Mouse (Mus musculus): Measurements from ENCODE around the gene L3mbtl2. TPM values are rescaled to one million over a fixed set of nuclear protein-coding genes. Genes with fewer than 3 reads are reported as not detected.
"Not testable (repeated sequence)": the region's sequence is repeated elsewhere in the genome, so short reads cannot be mapped to it uniquely, and the experiment has no call there.

The L3mbtl2 gene
- polyA plus RNA-seq, 1 experiment: 16.9 TPM

GRCm38 (mm10) chr15:81693366-81693966 lies 29.8 kb downstream of the L3mbtl2 start:
- H3K4me3 ChIP-seq (replicated peaks; ENCODE audit: extremely low read depth, low read depth, low read length): peak overlapping the region; percentile 40
- H3K4me1 ChIP-seq (ENCODE audit: control insufficient read depth, insufficient read depth, low read length): peaks cover 2% of the 10 kb centered on the region; the same call in 1 of the 2 replicates
- WGBS: 6% methylated on average over 41 of the region's 41 CpGs
- DNase-seq: no peak
- TF ChIP-seq POLR2A (IDR thresholded peaks at IDR 0.05; ENCODE audit: borderline replicate concordance, extremely low read depth, low read depth, low read length): no peak
- no peak for TF ChIP-seq CTCF (IDR thresholded peaks at IDR 0.05; ENCODE audit: insufficient read depth, low read length)

- H3K4me3 ChIP-seq (replicated peaks; ENCODE audit: extremely low read depth, low read depth, low read length): peak overlapping the region; percentile 57
- TF ChIP-seq POLR2A (IDR thresholded peaks at IDR 0.05; ENCODE audit: borderline replicate concordance, extremely low read depth, low read depth, low read length) (no peak), CTCF (IDR thresholded peaks at IDR 0.05; ENCODE audit: insufficient read depth, low read length) (peak; percentile 30; the same call in 1 of the 2 replicates)
- WGBS: under 1% methylated on average over 107 of the region's 107 CpGs
- H3K4me1 ChIP-seq (ENCODE audit: control insufficient read depth, insufficient read depth, low read length): peaks cover 2% of the 10 kb centered on the region; the same call in 1 of the 2 replicates
- DNase-seq: peak; percentile 85
Observed at GRCm38 (mm10) chr15:81693967-81694881, 30.5 kb downstream of the L3mbtl2 start.

- H3K4me3 ChIP-seq (replicated peaks; ENCODE audit: extremely low read depth, low read depth, low read length): peak overlapping the region; percentile 57
- H3K4me1 ChIP-seq (ENCODE audit: control insufficient read depth, insufficient read depth, low read length): peaks cover 2% of the 10 kb centered on the region; the same call in 1 of the 2 replicates
- TF ChIP-seq CTCF (IDR thresholded peaks at IDR 0.05; ENCODE audit: insufficient read depth, low read length) (no peak), POLR2A (IDR thresholded peaks at IDR 0.05; ENCODE audit: borderline replicate concordance, extremely low read depth, low read depth, low read length) (no peak)
- DNase-seq: no peak
- 46% methylated on average over 19 of the region's 19 CpGs for WGBS
Observed at GRCm38 (mm10) chr15:81694891-81695290, 31.2 kb downstream of the L3mbtl2 start.

- peaks cover 2% of the 10 kb centered on the region; the same call in 1 of the 2 replicates for H3K4me1 ChIP-seq (ENCODE audit: control insufficient read depth, insufficient read depth, low read length)
- 70% methylated on average over 7 of the region's 7 CpGs for WGBS
- no peak within 1 kb of the TSS for H3K4me3 ChIP-seq (replicated peaks; ENCODE audit: extremely low read depth, low read depth, low read length)
- DNase-seq: no peak
- TF ChIP-seq CTCF (IDR thresholded peaks at IDR 0.05; ENCODE audit: insufficient read depth, low read length) (no peak), POLR2A (IDR thresholded peaks at IDR 0.05; ENCODE audit: borderline replicate concordance, extremely low read depth, low read depth, low read length) (no peak)
Observed at GRCm38 (mm10) chr15:81697175-81697574, 33.5 kb downstream of the L3mbtl2 start, which contains the start of gene Chadl. Chadl (minus strand) TSS chr15:81697287.

GRCm38 (mm10) chr15:81697847-81698246 lies 34.2 kb downstream of the L3mbtl2 start:
- DNase-seq: no peak
- H3K4me3 ChIP-seq (replicated peaks; ENCODE audit: extremely low read depth, low read depth, low read length): no peak overlapping the region
- peaks cover 2% of the 10 kb centered on the region; the same call in 1 of the 2 replicates for H3K4me1 ChIP-seq (ENCODE audit: control insufficient read depth, insufficient read depth, low read length)
- TF ChIP-seq CTCF (IDR thresholded peaks at IDR 0.05; ENCODE audit: insufficient read depth, low read length): peak; percentile 43; the same call in 1 of the 2 replicates
- no peak for TF ChIP-seq POLR2A (IDR thresholded peaks at IDR 0.05; ENCODE audit: borderline replicate concordance, extremely low read depth, low read depth, low read length)
- WGBS: 42% methylated on average over 3 of the region's 3 CpGs

GRCm38 (mm10) chr15:81698532-81698931 lies 34.8 kb downstream of the L3mbtl2 start:
- 33% methylated on average over 2 of the region's 2 CpGs for WGBS
- TF ChIP-seq POLR2A (IDR thresholded peaks at IDR 0.05; ENCODE audit: borderline replicate concordance, extremely low read depth, low read depth, low read length) (no peak), CTCF (IDR thresholded peaks at IDR 0.05; ENCODE audit: insufficient read depth, low read length) (no peak)
- Histone ChIP-seq H3K4me3 (replicated peaks; ENCODE audit: extremely low read depth, low read depth, low read length) (no peak overlapping the region), H3K4me1 (ENCODE audit: control insufficient read depth, insufficient read depth, low read length) (peaks cover 2% of the 10 kb centered on the region; the same call in 1 of the 2 replicates)
- DNase-seq: no peak

GRCm38 (mm10) chr15:81700161-81700560 lies 36.5 kb downstream of the L3mbtl2 start:
- 60% methylated on average over 2 of the region's 2 CpGs for WGBS
- TF ChIP-seq POLR2A (IDR thresholded peaks at IDR 0.05; ENCODE audit: borderline replicate concordance, extremely low read depth, low read depth, low read length) (no peak), CTCF (IDR thresholded peaks at IDR 0.05; ENCODE audit: insufficient read depth, low read length) (no peak)
- Histone ChIP-seq H3K4me1 (ENCODE audit: control insufficient read depth, insufficient read depth, low read length) (no peaks in the 10 kb centered on the region), H3K4me3 (replicated peaks; ENCODE audit: extremely low read depth, low read depth, low read length) (no peak overlapping the region)
- DNase-seq: no peak

GRCm38 (mm10) chr15:81700601-81701000 lies 36.9 kb downstream of the L3mbtl2 start:
- WGBS: 50% methylated on average over 8 of the region's 8 CpGs
- H3K4me3 ChIP-seq (replicated peaks; ENCODE audit: extremely low read depth, low read depth, low read length): no peak overlapping the region
- no peak for DNase-seq
- TF ChIP-seq CTCF (IDR thresholded peaks at IDR 0.05; ENCODE audit: insufficient read depth, low read length): no peak
- no peak for TF ChIP-seq POLR2A (IDR thresholded peaks at IDR 0.05; ENCODE audit: borderline replicate concordance, extremely low read depth, low read depth, low read length)
- no peaks in the 10 kb centered on the region for H3K4me1 ChIP-seq (ENCODE audit: control insufficient read depth, insufficient read depth, low read length)

- 74% methylated on average over 4 of the region's 4 CpGs for WGBS
- not testable (repeated sequence) for DNase-seq; H3K4me1 ChIP-seq (ENCODE audit: control insufficient read depth, insufficient read depth, low read length); H3K4me3 ChIP-seq (replicated peaks; ENCODE audit: extremely low read depth, low read depth, low read length)
Observed at GRCm38 (mm10) chr15:81701350-81701749, 37.7 kb downstream of the L3mbtl2 start.
